In genomic region chr13:64432017-64432995, GRCm38 (mm10) we compare ENCODE assay signal across 8 mouse cellular contexts. TPM values are rescaled to one million over a fixed set of nuclear protein-coding genes. Genes with fewer than 3 reads are reported as not detected.
DNase-seq lines count a peak whose midpoint lies in the region; ATAC-seq lines count a peak whose summit lies in the region.

Gene Cdk20 (plus strand): TSS chr13:64432314.

- no peaks in the 10 kb centered on the region for H3K27me3 ChIP-seq in hindbrain, embryonic 11.5 days (ENCODE audit: control insufficient read depth, insufficient read depth, low read length)

- WGBS in hindbrain, embryonic 11.5 days: under 1% methylated on average over 57 of the region's 57 CpGs

- H3K27ac ChIP-seq in hindbrain, embryonic 11.5 days (ENCODE audit: low read depth, low read length): peak within 1 kb of the TSS; percentile 88

- DNase-seq in Muller cell, postnatal 12 days (ENCODE audit: inconsistent ontology term): peak; percentile 92
- peak; percentile 97 for DNase-seq in cerebellum, adult 9-11 months
- peak; percentile 95 to 96 for DNase-seq in frontal cortex, adult 2 months (ENCODE audit: extremely low spot score in 1 of 2, low spot score in 1 of 2)
- DNase-seq in hindbrain, embryonic 11.5 days (ENCODE audit: low spot score): peak; percentile 89
- DNase-seq in layer of hippocampus, postnatal 10 days (ENCODE audit: low spot score in 2 of 2): peak; percentile 86 to 88
- DNase-seq in lung, postnatal 10 days: peak; percentile 93
- DNase-seq in ovary, postnatal 36 days (ENCODE audit: low spot score): peak; percentile 83
- peak; percentile 89 for DNase-seq in thymus, postnatal 25 days

- peak within 1 kb of the TSS; percentile 65 for H3K4me3 ChIP-seq in hindbrain, embryonic 11.5 days (ENCODE audit: low read depth, low read length)

- H3K4me2 ChIP-seq in hindbrain, embryonic 11.5 days (replicated peaks; ENCODE audit: low read depth, low read length): peak within 1 kb of the TSS; percentile 67

- no peaks in the 10 kb centered on the region for H3K4me1 ChIP-seq in hindbrain, embryonic 11.5 days (replicated peaks; ENCODE audit: control insufficient read depth, insufficient read depth, low read length)

- H3K9ac ChIP-seq in hindbrain, embryonic 11.5 days (ENCODE audit: low read depth, low read length): peak within 1 kb of the TSS; percentile 61

- no peaks in the 10 kb centered on the region for H3K36me3 ChIP-seq in hindbrain, embryonic 11.5 days (ENCODE audit: control insufficient read depth, insufficient read depth, low read length)

- peak; percentile 98 for ATAC-seq in hindbrain, embryonic 11.5 days (ENCODE audit: low FRiP score)

- no peaks in the 10 kb centered on the region for H3K9me3 ChIP-seq in hindbrain, embryonic 11.5 days (ENCODE audit: control insufficient read depth, low read length)

RNA-seq across cellular contexts. Expression of gene Cdk20, which starts in this region (rescaled TPM):
- 16.5 and 16.9 TPM in 2 replicates for polyA plus RNA-seq in frontal cortex, adult 2 months (2012; rRNA removed)
- polyA plus RNA-seq in hindbrain, embryonic 11.5 days (2014; fragmentation: Nextera tagmentation; extraction: Ambion mirVana): 7.3 and 7.4 TPM in 2 replicates
- 10 to 100 TPM; 12.9 to 14.8 TPM for total RNA-seq in layer of hippocampus, postnatal 10 days (2021)

Comparison
In these comparisons a context has a peak if more than half of its experiments do, and no peak if none do; other contexts are left out.
1. Peak in every context shown above with its lines: DNase-seq, ATAC-seq, H3K4me3 ChIP-seq and H3K27ac ChIP-seq.